Mouse (Mus musculus): ENCODE data around the gene Dvl2. TPM values are rescaled to one million over a fixed set of nuclear protein-coding genes. Genes with fewer than 3 reads are reported as not detected.

The Dvl2 gene
- polyA plus RNA-seq, 1 experiment = 60.1 TPM

DNA sequence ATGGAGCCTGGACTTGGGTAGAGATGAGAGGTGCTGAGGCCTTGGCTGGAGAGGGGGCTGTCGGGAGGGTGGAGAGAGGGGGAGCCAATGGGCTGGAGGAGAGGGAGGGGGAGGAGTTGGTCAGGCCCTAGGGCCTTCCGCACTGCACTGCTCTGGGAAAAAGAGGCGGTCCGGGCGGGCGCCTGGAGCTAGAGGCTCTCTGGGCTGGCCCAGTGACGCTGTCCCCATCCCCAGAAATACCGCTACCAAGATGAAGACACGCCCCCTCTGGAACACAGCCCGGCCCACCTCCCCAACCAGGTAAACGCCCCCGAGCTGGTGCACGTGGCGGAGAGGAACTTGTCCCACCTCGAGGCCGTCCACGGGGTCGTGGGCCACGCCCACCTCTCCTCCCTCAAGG is 26.3 kb downstream of the Dvl2 start:
- Histone ChIP-seq H3K9me3 (replicated peaks; ENCODE audit: control insufficient read depth, insufficient read depth, low read length, poor library complexity, severe bottlenecking) (no peaks in the 10 kb centered on the region), H3K4me1 (ENCODE audit: control insufficient read depth, insufficient read depth, low read length) (peaks cover 5% of the 10 kb centered on the region), H3K27ac (ENCODE audit: insufficient read depth, low read length) (no peak overlapping the region), H3K27me3 (ENCODE audit: control insufficient read depth, insufficient read depth, low read length, poor library complexity, severe bottlenecking) (no peaks in the 10 kb centered on the region), H3K4me3 (ENCODE audit: low read depth, low read length) (peak overlapping the region; percentile 10; the same call in 1 of the 2 replicates), H3K36me3 (ENCODE audit: control insufficient read depth, insufficient read depth, low read length, poor library complexity, severe bottlenecking) (no peaks in the 10 kb centered on the region), H3K9ac (ENCODE audit: low read depth, poor library complexity, severe bottlenecking) (peak overlapping the region; percentile 23; the same call in 1 of the 2 replicates)
- peak; percentile 49; the same call in 1 of the 2 replicates for TF ChIP-seq EP300 (IDR thresholded peaks at IDR 0.05; ENCODE audit: insufficient read depth, low read depth, low read length)
- TF ChIP-seq POLR2A (IDR thresholded peaks at IDR 0.05; ENCODE audit: insufficient read depth, low read length) = no peak

DNA sequence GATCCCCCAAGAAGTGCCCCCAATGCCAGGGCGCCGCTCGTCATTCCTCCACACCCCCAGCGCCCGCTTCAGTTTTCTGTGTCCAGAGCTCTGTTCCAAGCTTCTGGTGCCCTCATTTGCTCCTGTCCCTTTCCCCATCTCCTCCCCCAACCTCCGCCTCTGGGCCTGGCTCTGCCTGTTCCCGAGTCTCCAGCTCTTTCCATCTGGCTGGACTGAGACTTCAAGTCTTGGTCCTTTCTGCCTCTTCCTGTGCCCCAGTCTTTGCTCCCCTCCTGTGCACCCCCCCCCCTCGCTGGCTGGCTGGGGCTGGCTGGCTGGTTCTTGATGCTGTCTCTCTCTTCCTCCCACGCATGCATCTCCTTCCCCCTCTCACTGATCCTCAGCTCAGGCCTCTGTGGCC is 27.0 kb downstream of the Dvl2 start:
- H3K9me3 ChIP-seq (replicated peaks; ENCODE audit: control insufficient read depth, insufficient read depth, low read length, poor library complexity, severe bottlenecking) = no peaks in the 10 kb centered on the region
- H3K4me3 ChIP-seq (ENCODE audit: low read depth, low read length) = 0 out of 2 replicates have a peak overlapping the region, but pooled peaks have one; percentile 5
- H3K36me3 ChIP-seq (ENCODE audit: control insufficient read depth, insufficient read depth, low read length, poor library complexity, severe bottlenecking) = no peaks in the 10 kb centered on the region
- H3K9ac ChIP-seq (ENCODE audit: low read depth, poor library complexity, severe bottlenecking) = 0 out of 2 replicates have a peak overlapping the region, but pooled peaks have one; percentile 23
- no peak overlapping the region for H3K27ac ChIP-seq (ENCODE audit: insufficient read depth, low read length)
- H3K4me1 ChIP-seq (ENCODE audit: control insufficient read depth, insufficient read depth, low read length) = peaks cover 5% of the 10 kb centered on the region
- TF ChIP-seq POLR2A (IDR thresholded peaks at IDR 0.05; ENCODE audit: insufficient read depth, low read length) = no peak
- TF ChIP-seq EP300 (IDR thresholded peaks at IDR 0.05; ENCODE audit: insufficient read depth, low read depth, low read length) = no peak
- TF ChIP-seq CTCF (IDR thresholded peaks at IDR 0.05; ENCODE audit: low read depth, low read length) = no peak
- H3K27me3 ChIP-seq (ENCODE audit: control insufficient read depth, insufficient read depth, low read length, poor library complexity, severe bottlenecking) = no peaks in the 10 kb centered on the region

DNA sequence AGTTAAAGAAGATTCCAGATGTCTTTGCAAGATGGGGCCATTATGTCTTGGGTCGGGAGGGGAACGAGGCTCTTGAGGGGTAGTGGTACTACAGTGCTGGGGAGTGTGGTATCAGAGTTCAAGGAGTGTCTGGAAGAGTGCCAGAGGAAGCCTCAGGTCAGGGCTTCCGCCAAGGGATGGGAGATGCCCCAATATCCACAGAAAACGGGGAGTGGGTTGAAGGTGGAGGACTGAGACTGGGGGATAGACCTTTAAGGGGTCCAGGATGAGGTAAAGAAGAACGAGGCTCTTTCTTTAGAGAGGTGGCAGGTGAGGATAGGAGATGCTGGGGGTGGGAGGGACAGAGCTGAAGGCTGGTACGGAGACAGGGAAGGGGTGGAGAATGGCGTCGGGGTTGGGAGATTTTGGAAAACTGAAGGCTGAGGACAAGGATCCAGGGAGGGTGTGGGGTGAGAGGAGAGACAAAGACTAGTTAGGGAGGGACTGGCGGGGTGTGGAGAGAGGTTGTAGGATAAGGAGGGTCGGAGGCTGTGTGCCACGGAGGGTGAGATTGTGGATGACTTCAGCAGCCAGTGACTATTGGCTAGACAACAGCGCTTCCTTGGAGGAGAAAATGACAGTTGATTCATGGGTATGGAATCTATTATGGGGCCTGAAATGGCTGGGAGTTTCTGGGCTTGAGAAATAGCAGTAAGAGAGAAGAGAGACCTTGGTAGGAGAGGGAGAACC is 28.2 kb downstream of the Dvl2 start:
- Histone ChIP-seq H3K27me3 (ENCODE audit: control insufficient read depth, insufficient read depth, low read length, poor library complexity, severe bottlenecking) (no peaks in the 10 kb centered on the region), H3K27ac (ENCODE audit: insufficient read depth, low read length) (no peak overlapping the region), H3K4me1 (ENCODE audit: control insufficient read depth, insufficient read depth, low read length) (peaks cover 5% of the 10 kb centered on the region), H3K36me3 (ENCODE audit: control insufficient read depth, insufficient read depth, low read length, poor library complexity, severe bottlenecking) (no peaks in the 10 kb centered on the region), H3K4me3 (ENCODE audit: low read depth, low read length) (no peak overlapping the region), H3K9ac (ENCODE audit: low read depth, poor library complexity, severe bottlenecking) (no peak overlapping the region), H3K9me3 (replicated peaks; ENCODE audit: control insufficient read depth, insufficient read depth, low read length, poor library complexity, severe bottlenecking) (no peaks in the 10 kb centered on the region)
- TF ChIP-seq POLR2A (IDR thresholded peaks at IDR 0.05; ENCODE audit: insufficient read depth, low read length) (no peak), CTCF (IDR thresholded peaks at IDR 0.05; ENCODE audit: low read depth, low read length) (no peak), EP300 (IDR thresholded peaks at IDR 0.05; ENCODE audit: insufficient read depth, low read depth, low read length) (no peak)

DNA sequence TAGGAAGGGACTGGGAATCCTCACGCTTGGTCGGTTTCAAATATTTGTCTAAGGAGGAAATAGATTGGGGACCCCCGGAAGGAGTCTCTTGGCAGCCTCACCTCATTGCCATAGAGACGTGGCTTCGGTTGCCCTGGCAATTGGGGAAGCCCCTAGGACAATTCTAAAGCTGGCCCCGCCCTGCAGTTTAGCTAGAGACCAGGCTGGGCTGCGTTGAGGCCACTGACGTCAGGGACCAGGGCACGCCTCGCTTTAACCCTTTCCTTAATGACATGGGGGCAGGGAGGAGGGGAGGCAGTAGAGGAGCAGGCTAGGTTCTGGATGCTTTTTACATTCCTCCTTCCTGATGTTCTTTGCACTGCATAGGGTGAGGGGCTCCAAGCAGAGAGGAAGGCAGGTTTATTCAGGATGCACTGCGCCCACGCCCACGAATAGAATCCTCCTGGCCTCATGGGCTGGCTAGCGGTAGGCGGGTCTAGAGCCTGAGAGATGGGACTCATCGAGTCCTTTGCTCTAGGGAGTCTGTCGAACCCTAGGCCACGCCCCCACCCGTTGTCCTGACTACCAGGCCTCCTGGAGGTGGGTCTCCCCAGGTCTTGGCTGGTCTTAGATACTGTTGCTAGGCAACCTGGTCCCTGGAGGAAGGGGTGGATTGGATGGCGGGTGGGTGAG is 28.9 kb downstream of the Dvl2 start:
- Histone ChIP-seq H3K27me3 (ENCODE audit: control insufficient read depth, insufficient read depth, low read length, poor library complexity, severe bottlenecking) (no peaks in the 10 kb centered on the region), H3K4me3 (ENCODE audit: low read depth, low read length) (peak overlapping the region; percentile 62), H3K36me3 (ENCODE audit: control insufficient read depth, insufficient read depth, low read length, poor library complexity, severe bottlenecking) (no peaks in the 10 kb centered on the region), H3K27ac (ENCODE audit: insufficient read depth, low read length) (no peak overlapping the region), H3K4me1 (ENCODE audit: control insufficient read depth, insufficient read depth, low read length) (peaks cover 5% of the 10 kb centered on the region), H3K9ac (ENCODE audit: low read depth, poor library complexity, severe bottlenecking) (no peak overlapping the region), H3K9me3 (replicated peaks; ENCODE audit: control insufficient read depth, insufficient read depth, low read length, poor library complexity, severe bottlenecking) (no peaks in the 10 kb centered on the region)
- TF ChIP-seq POLR2A (IDR thresholded peaks at IDR 0.05; ENCODE audit: insufficient read depth, low read length) (no peak), EP300 (IDR thresholded peaks at IDR 0.05; ENCODE audit: insufficient read depth, low read depth, low read length) (no peak), CTCF (IDR thresholded peaks at IDR 0.05; ENCODE audit: low read depth, low read length) (no peak)

DNA sequence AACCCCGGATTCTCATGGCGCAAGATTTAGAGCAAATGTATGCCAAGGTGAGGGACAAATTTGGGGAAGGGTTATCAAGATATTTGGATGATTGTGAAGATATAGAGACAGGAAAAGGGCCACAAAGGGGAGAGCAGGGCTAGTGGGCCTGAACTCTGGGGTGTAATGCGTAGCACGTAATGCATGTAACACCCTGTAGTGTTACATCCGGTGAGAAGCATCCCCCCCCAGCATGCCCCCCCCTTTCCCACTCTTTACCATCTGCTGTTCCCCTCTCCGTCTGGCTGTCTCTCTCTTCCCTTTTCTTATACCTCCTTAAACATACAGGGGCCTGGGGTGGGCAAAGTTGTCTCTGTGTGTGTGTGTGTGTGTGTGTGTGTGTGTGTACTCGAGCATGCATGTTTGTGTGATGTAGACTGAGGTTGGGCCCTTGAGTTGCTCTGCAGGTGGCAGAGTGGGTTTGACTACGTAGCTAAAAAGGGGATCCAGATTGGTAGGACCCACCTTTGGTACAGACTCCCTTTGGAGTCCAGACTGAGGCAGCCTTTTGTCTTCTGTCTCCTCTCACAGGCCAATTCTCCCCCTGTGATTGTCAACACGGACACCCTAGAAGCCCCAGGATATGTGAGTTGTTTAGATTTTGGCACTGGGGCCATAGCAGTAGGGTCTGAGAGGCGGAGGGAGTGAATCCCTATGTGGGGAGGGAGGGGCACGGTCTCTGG is 29.6 kb downstream of the Dvl2 start:
- no peak overlapping the region for H3K9ac ChIP-seq (ENCODE audit: low read depth, poor library complexity, severe bottlenecking)
- H3K27me3 ChIP-seq (ENCODE audit: control insufficient read depth, insufficient read depth, low read length, poor library complexity, severe bottlenecking) = no peaks in the 10 kb centered on the region
- H3K4me3 ChIP-seq (ENCODE audit: low read depth, low read length) = no peak overlapping the region
- H3K36me3 ChIP-seq (ENCODE audit: control insufficient read depth, insufficient read depth, low read length, poor library complexity, severe bottlenecking) = no peaks in the 10 kb centered on the region
- H3K4me1 ChIP-seq (ENCODE audit: control insufficient read depth, insufficient read depth, low read length) = peaks cover 5% of the 10 kb centered on the region
- no peaks in the 10 kb centered on the region for H3K9me3 ChIP-seq (replicated peaks; ENCODE audit: control insufficient read depth, insufficient read depth, low read length, poor library complexity, severe bottlenecking)
- no peak overlapping the region for H3K27ac ChIP-seq (ENCODE audit: insufficient read depth, low read length)
- TF ChIP-seq EP300 (IDR thresholded peaks at IDR 0.05; ENCODE audit: insufficient read depth, low read depth, low read length) (no peak), POLR2A (IDR thresholded peaks at IDR 0.05; ENCODE audit: insufficient read depth, low read length) (no peak), CTCF (IDR thresholded peaks at IDR 0.05; ENCODE audit: low read depth, low read length) (no peak)
